Mouse (Mus musculus) embryonic stem cell, embryonic (primary cell): ENCODE results near the gene Zfp609.

Experiments used
- CTCF ChIA-PET, 4 experiments: fragments of 300-600 bp in 2 of 4; fragments of 350-600 bp in 2 of 4; sonication (Branson Sonifier 250); formaldehyde crosslinking; loops; one replicate each; lab custom pipeline; 2022; ENCODE audit warnings: inconsistent platforms in 2 of 4; lab: Charles Lee
- POLR2A ChIA-PET, 4 experiments: fragments of 300-600 bp in 2 of 4; fragments of 350-600 bp in 2 of 4; sonication (Branson Sonifier 250); formaldehyde crosslinking; loops; one replicate each; lab custom pipeline; 2022; ENCODE audit warnings: antibody characterized with exemption in 4 of 4, inconsistent platforms in 1 of 4; lab: Charles Lee

Zfp609 gene

DNA sequence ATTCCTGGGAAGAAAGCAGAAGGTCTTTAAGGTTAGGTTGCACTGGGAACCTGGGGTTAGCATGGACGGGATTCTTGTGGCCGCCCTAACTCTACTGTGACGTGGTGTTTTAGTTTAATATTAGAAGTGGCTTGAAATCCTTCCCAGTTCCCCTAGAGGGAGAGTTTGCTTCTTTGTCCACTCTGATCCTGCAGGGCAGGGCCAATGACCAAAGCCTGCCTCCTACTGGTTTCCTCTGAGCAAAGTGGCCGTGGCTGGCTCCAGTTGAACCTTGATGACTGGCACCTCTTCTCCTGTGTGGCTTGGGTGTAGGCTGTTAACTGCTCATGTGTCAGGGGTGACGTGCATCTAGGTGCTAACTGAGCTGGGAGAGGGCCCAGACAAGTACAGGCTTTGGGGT is 166.3 kb downstream of the Zfp609 start:
- ChIA-PET POLR2A (interaction anchor here in 3 of 4 experiments (0.7 to 25.8 kb wide), 27 partner anchors 9 to 116 kb away, joined by 3 to 590 read pairs (median 6); partner anchors contain the start of genes Pif1 (in 1 of the 3) and Rbpms2 (in 1 of the 3)), CTCF (interaction anchor here (0.6 to 9.3 kb wide), 13 partner anchors 16 to 198 kb away, joined by 3 to 268 read pairs (median 5); partner anchors contain the start of gene Plekho2 (in 1 of the 4))

DNA sequence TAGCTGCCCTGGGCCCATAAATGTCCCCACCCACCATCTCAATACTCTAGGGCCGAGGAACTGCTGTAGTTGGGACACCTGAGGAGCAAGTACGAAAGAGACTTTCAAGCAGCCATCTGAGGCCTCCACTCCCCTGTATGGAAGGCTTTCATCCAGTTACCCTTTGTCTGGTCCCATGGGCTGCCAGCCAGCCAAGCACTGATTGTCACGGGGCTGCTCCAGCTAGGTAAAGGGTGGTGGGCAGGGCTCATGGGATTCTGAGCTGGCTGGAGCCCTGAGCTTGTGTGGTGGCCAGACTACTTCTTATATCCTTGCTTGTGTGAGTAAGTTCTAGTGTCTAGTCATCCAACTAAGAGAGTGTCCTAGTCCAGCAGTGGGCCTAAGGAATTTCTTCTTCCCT is 170.1 kb downstream of the Zfp609 start:
- POLR2A ChIA-PET: interaction anchor here in 3 of 4 experiments (0.5 to 25.8 kb wide), 13 partner anchors 8 to 416 kb away, joined by 3 to 590 read pairs (median 5); partner anchors contain the start of gene Rbpms2 (in 1 of the 3)
- CTCF ChIA-PET: interaction anchor here in 2 of 4 experiments (1.1 to 2.8 kb wide), 4 partner anchors 52 to 58 kb away, joined by 3 to 19 read pairs (median 7); no protein-coding TSS in a partner anchor

DNA sequence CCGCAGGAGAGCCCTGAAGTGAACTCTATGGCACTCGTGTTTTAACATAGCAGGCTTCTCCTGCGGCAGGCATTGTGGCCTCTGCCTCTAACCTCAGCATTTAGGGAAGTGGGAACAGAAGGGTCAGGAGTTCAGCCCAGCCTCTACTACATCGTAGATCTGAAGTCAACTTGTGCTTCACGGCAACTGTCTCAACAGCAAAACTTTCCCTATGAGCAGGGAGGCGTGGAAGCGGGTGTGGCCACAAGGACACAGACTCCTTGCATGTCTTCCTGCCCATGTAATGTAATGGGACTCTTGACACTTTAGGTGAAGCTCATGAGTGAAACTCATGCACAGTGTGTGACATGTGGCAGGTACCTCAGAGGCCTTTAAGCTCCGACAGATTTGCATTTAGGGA is 171.8 kb downstream of the Zfp609 start:
- ChIA-PET CTCF (interaction anchor here in 1 of 4 experiments (1.2 to 2.8 kb wide), 2 partner anchors 9 to 50 kb away, joined by 3 to 19 read pairs; no protein-coding TSS in a partner anchor), POLR2A (interaction anchor here in 2 of 4 experiments (1.0 to 25.8 kb wide), 6 partner anchors 7 to 62 kb away, joined by 3 to 590 read pairs (median 64); partner anchors contain the start of gene Rbpms2 (in 1 of the 2))

DNA sequence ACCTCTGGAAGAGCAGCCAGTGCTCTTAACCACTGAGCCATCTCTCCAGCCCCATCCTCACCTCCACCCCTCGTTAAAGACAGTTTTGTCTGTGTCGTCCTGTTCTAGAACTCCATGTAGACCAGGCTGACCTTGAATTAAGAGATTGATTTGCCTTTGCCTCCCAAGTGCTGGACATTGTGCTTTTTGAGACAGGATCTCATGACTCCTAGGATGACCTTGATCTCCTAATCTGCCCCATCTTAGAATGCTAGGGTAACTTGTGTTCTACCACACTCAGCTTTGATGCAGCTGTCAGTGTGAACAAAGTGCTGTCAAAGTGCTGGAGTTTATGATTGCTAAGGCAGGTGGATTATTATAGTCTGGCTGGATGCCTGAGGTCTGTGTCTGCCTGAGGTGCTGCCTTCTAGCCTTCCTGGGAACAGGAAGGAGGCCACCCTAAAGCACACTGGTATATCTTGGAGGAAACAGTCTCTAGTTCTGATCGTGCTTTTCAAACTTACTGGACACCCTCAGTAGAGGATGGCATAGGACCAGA is 172.6 kb downstream of the Zfp609 start:
- CTCF ChIA-PET: interaction anchor here in 1 of 4 experiments (1.1 to 3.4 kb wide), 2 partner anchors 9 to 49 kb away, joined by 9 to 14 read pairs; no protein-coding TSS in a partner anchor
- POLR2A ChIA-PET: interaction anchor here in 3 of 4 experiments (0.6 to 25.8 kb wide), 12 partner anchors 8 to 56 kb away, joined by 3 to 590 read pairs (median 6); partner anchors contain the start of gene Rbpms2 (in 1 of the 3)

DNA sequence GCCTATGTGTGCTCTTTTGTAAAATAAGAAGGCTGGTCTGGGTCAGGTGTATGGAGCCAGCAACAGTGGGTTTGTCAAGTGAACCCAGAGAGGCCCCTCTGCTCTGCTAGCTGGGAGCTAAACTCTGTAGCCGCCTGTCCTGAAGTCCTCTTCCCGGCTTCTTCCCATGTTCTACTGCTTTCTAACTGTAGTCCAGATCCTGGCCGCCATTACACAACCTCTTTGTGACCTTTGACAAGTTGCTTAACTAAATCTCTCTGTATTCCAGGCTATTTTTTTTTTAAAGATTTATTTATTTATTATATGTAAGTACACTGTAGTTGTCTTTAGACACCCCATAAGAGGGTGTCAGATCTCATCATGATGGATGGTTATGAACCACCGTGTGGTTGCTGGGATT is 173.6 kb downstream of the Zfp609 start:
- POLR2A ChIA-PET: interaction anchor here (0.5 to 25.8 kb wide), 19 partner anchors 9 to 192 kb away, joined by 3 to 590 read pairs (median 4); partner anchors contain the start of gene Rbpms2 (in 1 of the 4)

DNA sequence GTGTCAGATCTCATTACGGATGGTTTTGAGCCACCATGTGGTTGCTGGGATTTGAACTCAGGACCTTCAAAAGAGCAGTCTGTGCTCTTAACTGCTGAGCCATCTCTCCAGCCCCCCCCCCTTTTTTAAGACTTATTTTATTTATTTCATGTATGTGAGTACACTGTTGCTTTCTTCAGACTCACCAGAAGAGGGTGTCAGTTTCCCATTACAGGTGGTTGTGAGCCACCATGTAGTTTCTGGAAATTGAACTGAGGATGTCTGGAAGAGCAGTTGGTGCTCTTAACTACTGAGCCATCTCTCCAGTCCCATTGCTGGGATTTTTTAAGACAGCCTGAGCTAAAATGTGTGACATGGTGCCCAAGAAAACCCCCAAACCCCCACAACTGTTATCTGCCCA is 175.4 kb downstream of the Zfp609 start:
- ChIA-PET POLR2A (interaction anchor here in 3 of 4 experiments (0.6 to 25.8 kb wide), 12 partner anchors 7 to 59 kb away, joined by 3 to 590 read pairs (median 12); partner anchors contain the start of gene Rbpms2 (in 1 of the 3)), CTCF (interaction anchor here in 1 of 4 experiments (0.6 to 5.5 kb wide), 7 partner anchors 12 to 227 kb away, joined by 3 to 25 read pairs (median 3); no protein-coding TSS in a partner anchor)

More for the DNA sequence above, 173.6 kb downstream of the Zfp609 start:
- CTCF ChIA-PET: interaction anchor here in 3 of 4 experiments (0.6 to 3.4 kb wide), 6 partner anchors 10 to 438 kb away, joined by 3 to 14 read pairs (median 5); no protein-coding TSS in a partner anchor

DNA sequence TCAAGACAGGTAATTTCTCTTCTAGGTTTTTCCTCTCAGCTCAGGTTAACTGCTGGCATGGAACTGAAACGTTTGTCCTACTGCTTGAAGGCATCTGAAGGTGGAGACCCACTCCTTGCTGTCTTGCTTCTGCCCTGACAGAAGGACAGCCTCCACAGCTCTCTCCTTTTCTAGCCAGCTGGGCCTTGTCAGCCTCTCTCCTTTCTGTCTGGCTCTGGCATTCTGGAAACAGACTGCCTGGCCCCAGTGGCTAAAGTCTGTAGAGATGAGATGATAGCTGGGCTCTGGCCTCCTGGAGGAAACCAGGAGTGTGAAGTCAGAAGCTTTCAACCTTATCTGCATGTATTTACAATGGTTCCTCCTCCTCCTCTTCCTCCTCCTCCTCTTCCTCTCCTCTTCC is 177.4 kb downstream of the Zfp609 start:
- ChIA-PET POLR2A (interaction anchor here in 2 of 4 experiments (1.3 to 25.8 kb wide), 10 partner anchors 8 to 63 kb away, joined by 3 to 590 read pairs (median 54); partner anchors contain the start of genes Pif1 (in 1 of the 2) and Rbpms2 (in 1 of the 2)), CTCF (interaction anchor here in 2 of 4 experiments (0.6 to 5.5 kb wide), 6 partner anchors 14 to 202 kb away, joined by 3 to 25 read pairs (median 4); no protein-coding TSS in a partner anchor)

DNA sequence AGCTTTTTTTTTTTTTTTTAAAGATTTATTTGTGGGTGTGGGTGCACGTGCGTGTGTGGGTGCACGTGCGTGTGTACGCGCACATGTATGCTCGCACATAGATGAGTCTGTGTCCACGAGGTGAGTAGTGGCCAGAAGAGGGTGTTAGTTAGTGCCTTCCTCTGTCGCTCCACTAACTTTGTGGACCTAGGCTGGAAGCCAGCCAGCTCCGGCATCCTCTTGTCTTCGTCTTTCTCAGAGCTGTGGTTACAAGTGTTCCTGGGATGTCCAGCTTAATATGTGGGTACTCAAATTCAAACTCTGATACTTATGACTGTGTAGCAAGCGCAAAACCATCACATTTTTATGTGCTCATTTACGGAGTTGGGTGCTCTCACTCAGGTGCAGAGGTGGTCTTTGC is 178.6 kb downstream of the Zfp609 start:
- POLR2A ChIA-PET: interaction anchor here in 3 of 4 experiments (0.7 to 25.8 kb wide), 18 partner anchors 9 to 71 kb away, joined by 3 to 590 read pairs (median 6); partner anchors contain the start of genes Rbpms2 (in 2 of the 3) and Pif1 (in 1 of the 3)
- CTCF ChIA-PET: interaction anchor here (0.5 to 5.5 kb wide), 13 partner anchors 11 to 1399 kb away, joined by 3 to 25 read pairs (median 4); no protein-coding TSS in a partner anchor

DNA sequence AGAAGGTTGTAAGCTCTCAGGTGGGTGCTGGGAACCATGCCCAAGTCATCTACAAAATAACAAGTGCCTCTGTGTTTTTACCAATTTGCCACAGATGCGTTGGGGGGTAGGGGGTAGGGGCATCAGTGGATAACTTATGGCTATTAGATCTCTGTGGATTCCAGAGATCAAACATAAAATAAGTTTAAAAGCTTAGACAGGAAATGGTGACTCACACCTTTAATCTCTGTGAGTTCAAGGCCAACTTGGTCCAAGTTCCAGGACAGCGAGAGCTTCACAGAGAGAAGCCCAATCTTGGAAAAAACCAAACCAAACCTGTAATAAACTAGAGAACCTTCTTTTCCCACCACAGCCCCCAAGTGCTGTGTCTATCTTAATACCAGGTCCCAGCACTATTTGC is 180.6 kb downstream of the Zfp609 start:
- CTCF ChIA-PET: interaction anchor here in 2 of 4 experiments (0.6 to 1.0 kb wide), 2 partner anchors 43 to 58 kb away, joined by 3 read pairs; no protein-coding TSS in a partner anchor
- POLR2A ChIA-PET: interaction anchor here in 2 of 4 experiments (0.7 to 25.8 kb wide), 10 partner anchors 7 to 41 kb away, joined by 3 to 590 read pairs (median 38); partner anchors contain the start of gene Rbpms2 (in 2 of the 2)

DNA sequence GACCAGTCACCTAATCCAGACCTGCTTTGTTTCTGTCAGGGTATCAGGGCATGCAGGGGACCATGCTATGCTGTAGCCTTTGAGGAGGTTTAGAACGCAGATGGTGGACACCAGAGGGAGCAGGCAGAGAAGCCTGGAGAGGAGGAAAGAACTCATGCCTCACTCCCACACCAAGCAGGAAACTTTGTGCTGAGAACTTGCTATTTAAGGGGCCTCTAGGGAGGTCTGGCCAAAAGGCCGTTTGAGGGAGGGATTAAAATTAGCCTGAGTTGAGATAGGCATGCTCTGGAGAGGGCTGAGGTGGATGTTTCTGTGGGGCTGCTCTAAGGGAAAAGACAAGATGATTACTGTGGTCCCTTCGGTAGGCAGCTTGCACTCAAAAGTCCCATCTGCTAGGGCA is 181.4 kb downstream of the Zfp609 start:
- CTCF ChIA-PET: interaction anchor here in 3 of 4 experiments (0.6 to 1.5 kb wide), 4 partner anchors 18 to 57 kb away, joined by 3 to 9 read pairs (median 3); no protein-coding TSS in a partner anchor
- POLR2A ChIA-PET: interaction anchor here in 3 of 4 experiments (0.7 to 25.8 kb wide), 18 partner anchors 7 to 52 kb away, joined by 3 to 590 read pairs (median 12); partner anchors contain the start of gene Rbpms2 (in 1 of the 3)

DNA sequence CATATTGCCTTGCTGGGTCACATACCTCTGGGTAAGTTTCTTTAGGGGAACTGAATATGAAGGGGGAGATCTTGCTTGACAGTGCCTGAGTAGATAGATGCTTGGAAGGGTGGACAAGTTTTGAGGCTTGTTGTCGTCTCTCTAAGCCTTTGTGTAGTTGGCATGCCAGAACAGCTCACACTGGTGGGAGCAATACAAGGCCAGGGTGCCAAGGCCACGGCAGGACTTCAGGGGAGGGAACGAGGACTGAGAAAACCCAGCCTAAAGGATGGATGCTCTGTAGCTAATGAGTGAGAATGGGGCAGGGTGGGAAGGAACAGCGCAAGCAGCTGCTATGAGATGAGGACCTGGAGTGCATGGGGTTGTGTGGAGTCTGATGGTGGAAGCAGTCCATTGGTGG is 182.4 kb downstream of the Zfp609 start:
- POLR2A ChIA-PET: interaction anchor here (0.6 to 25.8 kb wide), 31 partner anchors 8 to 1617 kb away, joined by 3 to 590 read pairs (median 5); partner anchors contain the start of genes Pif1 (in 1 of the 4) and Rbpms2 (in 1 of the 4)
- CTCF ChIA-PET: interaction anchor here in 3 of 4 experiments (0.6 to 3.4 kb wide), 6 partner anchors 17 to 145 kb away, joined by 4 to 18 read pairs (median 6); no protein-coding TSS in a partner anchor

DNA sequence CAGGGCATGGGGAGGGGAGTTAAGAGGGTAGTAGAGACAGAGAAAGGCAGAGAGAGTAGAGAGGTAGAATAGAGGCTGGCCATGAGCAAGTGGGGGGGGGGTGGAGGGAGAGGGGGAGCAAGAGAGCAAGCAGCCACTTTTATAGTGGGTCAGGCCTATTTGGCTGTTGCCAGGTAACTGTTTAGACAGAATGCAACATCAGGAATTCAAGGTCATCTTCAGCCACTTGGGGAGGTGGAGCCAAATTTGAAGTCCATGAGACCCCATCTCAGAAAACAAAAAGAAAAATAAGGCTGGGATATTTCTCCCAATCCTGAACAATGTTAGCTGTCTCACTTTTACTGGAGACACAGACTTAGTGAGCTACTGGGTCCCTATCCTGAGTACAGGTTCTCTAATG is 184.8 kb downstream of the Zfp609 start:
- POLR2A ChIA-PET: interaction anchor here in 3 of 4 experiments (0.6 to 25.8 kb wide), 17 partner anchors 8 to 55 kb away, joined by 3 to 590 read pairs (median 5); partner anchors contain the start of genes Oaz2 (in 1 of the 3), Pif1 (in 1 of the 3) and Rbpms2 (in 1 of the 3)

More for the DNA sequence above, 184.8 kb downstream of the Zfp609 start:
- CTCF ChIA-PET: interaction anchor here in 1 of 4 experiments (1.9 to 3.4 kb wide), 2 partner anchors 22 to 36 kb away, joined by 5 to 18 read pairs; no protein-coding TSS in a partner anchor
